Mouse (Mus musculus) left cerebral cortex, adult 8-10 months (tissue): ENCODE data around the gene Anxa5. TPM values are rescaled to one million over a fixed set of nuclear protein-coding genes. Genes with fewer than 3 reads are reported as not detected.

Experiments
- DNase-seq, 2 experiments: peaks; one replicate each; pipeline ENCODE4 v3.0.0; 2022; ENCODE audit warnings: low spot score in 2 of 2
- total RNA-seq, 4 experiments: library from RNA; stranded (reverse); gene quantifications; 2 replicates each; pipeline ENCODE4 v1.2.4; 2022

Anxa5 gene
- total RNA-seq = 10 to 100 TPM; 71.4 to 98.2 (median 85.5) TPM

- DNase-seq = peak; percentile 70 to 92
Observed at GRCm38 (mm10) chr3:36475532-36476087, at the start of gene Anxa5, which contains the start of gene 1810062G17Rik. TSS of gene Anxa5 (minus strand) at chr3:36475894. TSS of gene 1810062G17Rik (plus strand) at chr3:36475937.

GRCm38 (mm10) chr3:36524466-36524865, 48.8 kb upstream of the Anxa5 start:
- no peak for DNase-seq

GRCm38 (mm10) chr3:36522137-36522536, 46.4 kb upstream of the Anxa5 start:
- no peak for DNase-seq

- peak in 1 of 2 experiments; percentile 48 for DNase-seq
Observed at GRCm38 (mm10) chr3:36521073-36522060, 45.7 kb upstream of the Anxa5 start, which contains the start of gene Gm11549. TSS of gene Gm11549 (minus strand) at chr3:36521813.

GRCm38 (mm10) chr3:36516196-36516595, 40.5 kb upstream of the Anxa5 start:
- peak in 1 of 2 experiments; percentile 78 for DNase-seq

- DNase-seq = no peak
Observed at GRCm38 (mm10) chr3:36511491-36511890, 35.8 kb upstream of the Anxa5 start.

- DNase-seq = no peak
Observed at GRCm38 (mm10) chr3:36505809-36506735, 30.4 kb upstream of the Anxa5 start.

- no peak for DNase-seq
Observed at GRCm38 (mm10) chr3:36505306-36505705, 29.6 kb upstream of the Anxa5 start.

GRCm38 (mm10) chr3:36501546-36501945, 25.9 kb upstream of the Anxa5 start:
- no peak for DNase-seq

- DNase-seq = no peak
Observed at GRCm38 (mm10) chr3:36500976-36501375, 25.3 kb upstream of the Anxa5 start.

- no peak for DNase-seq
Observed at GRCm38 (mm10) chr3:36499418-36499817, 23.7 kb upstream of the Anxa5 start.

- DNase-seq = no peak
Observed at GRCm38 (mm10) chr3:36498224-36498623, 22.5 kb upstream of the Anxa5 start.

- peak in 1 of 2 experiments; percentile 59 for DNase-seq
Observed at GRCm38 (mm10) chr3:36496746-36497145, 21.1 kb upstream of the Anxa5 start.

- DNase-seq = no peak
Observed at GRCm38 (mm10) chr3:36496273-36496672, 20.6 kb upstream of the Anxa5 start.

- DNase-seq = peak; percentile 66 to 91
Observed at GRCm38 (mm10) chr3:36495436-36495835, 19.7 kb upstream of the Anxa5 start.

- DNase-seq = no peak
Observed at GRCm38 (mm10) chr3:36494613-36495012, 18.9 kb upstream of the Anxa5 start.

- no peak for DNase-seq
Observed at GRCm38 (mm10) chr3:36493641-36494283, 18.1 kb upstream of the Anxa5 start.

GRCm38 (mm10) chr3:36492716-36493391, 17.2 kb upstream of the Anxa5 start:
- no peak for DNase-seq

GRCm38 (mm10) chr3:36491535-36491934, 15.8 kb upstream of the Anxa5 start:
- no peak for DNase-seq

GRCm38 (mm10) chr3:36489590-36489910, 13.9 kb upstream of the Anxa5 start:
- no peak for DNase-seq
